Mouse (Mus musculus) right cerebral cortex, postnatal 36 days (tissue): ENCODE data around the gene Kcnq5.

Source experiments
- DNase-seq, 2 experiments: peaks; one replicate each; pipeline ENCODE4 v3.0.0; 2022; ENCODE audit warnings: low spot score in 2 of 2, mixed read lengths in 1 of 2

Kcnq5 gene

GRCm38 (mm10) chr1:21961251-21962082 is at the start of gene Kcnq5:
TSS of gene Kcnq5 (minus strand) at chr1:21961942.
- peak; percentile 56 to 59 for DNase-seq

GRCm38 (mm10) chr1:21979755-21980154 is 18.0 kb upstream of the Kcnq5 start:
- DNase-seq: no peak

GRCm38 (mm10) chr1:21979292-21979691 is 17.6 kb upstream of the Kcnq5 start:
- DNase-seq: no peak

- DNase-seq: no peak
Observed at GRCm38 (mm10) chr1:21974040-21974439, 12.3 kb upstream of the Kcnq5 start.

GRCm38 (mm10) chr1:21967139-21967538 is 5.4 kb upstream of the Kcnq5 start:
- DNase-seq: no peak

GRCm38 (mm10) chr1:21962896-21963864 is 1.4 kb upstream of the Kcnq5 start:
- DNase-seq: peak; percentile 34 to 54

GRCm38 (mm10) chr1:21962083-21962471 is 335 bp upstream of the Kcnq5 start:
- peak in 1 of 2 experiments; percentile 47 for DNase-seq

GRCm38 (mm10) chr1:21960421-21961250 is 1.1 kb downstream of the Kcnq5 start:
- peak in 1 of 2 experiments; percentile 42 for DNase-seq

- no peak for DNase-seq
Observed at GRCm38 (mm10) chr1:21959648-21960285, 2.0 kb downstream of the Kcnq5 start.

- no peak for DNase-seq
Observed at GRCm38 (mm10) chr1:21958013-21958412, 3.7 kb downstream of the Kcnq5 start.

GRCm38 (mm10) chr1:21940831-21941230 is 20.9 kb downstream of the Kcnq5 start:
- DNase-seq: no peak

GRCm38 (mm10) chr1:21927182-21927581 is 34.6 kb downstream of the Kcnq5 start:
- DNase-seq: no peak

- DNase-seq: no peak
Observed at GRCm38 (mm10) chr1:21923293-21923642, 38.5 kb downstream of the Kcnq5 start.

- no peak for DNase-seq
Observed at GRCm38 (mm10) chr1:21922578-21923292, 39.0 kb downstream of the Kcnq5 start.

GRCm38 (mm10) chr1:21919276-21919675 is 42.5 kb downstream of the Kcnq5 start:
- DNase-seq: no peak

- DNase-seq: no peak
Observed at GRCm38 (mm10) chr1:21896067-21896719, 65.5 kb downstream of the Kcnq5 start.

- no peak for DNase-seq
Observed at GRCm38 (mm10) chr1:21883747-21884146, 78.0 kb downstream of the Kcnq5 start.

- DNase-seq: no peak
Observed at GRCm38 (mm10) chr1:21870889-21871288, 90.9 kb downstream of the Kcnq5 start.

- no peak for DNase-seq
Observed at GRCm38 (mm10) chr1:21868484-21868883, 93.3 kb downstream of the Kcnq5 start.

GRCm38 (mm10) chr1:21856399-21856798 is 105.3 kb downstream of the Kcnq5 start:
- DNase-seq: no peak
